Mouse (Mus musculus) neural tube, postnatal 0 days (tissue): ENCODE results near the gene Ccl2. TPM values are rescaled to one million over a fixed set of nuclear protein-coding genes. Genes with fewer than 3 reads are reported as not detected.

Experiments used
- polyA plus RNA-seq: library from polyadenylated mRNA; unstranded; fragments of >200 nt; fragmentation: Nextera tagmentation; extraction: Ambion mirVana; gene quantifications from 2 replicates; pipeline ENCODE4 v1.2.1, GENCODE M21; 2015

Ccl2 gene
- polyA plus RNA-seq = 2.2 and 2.6 TPM in 2 replicates

DNA sequence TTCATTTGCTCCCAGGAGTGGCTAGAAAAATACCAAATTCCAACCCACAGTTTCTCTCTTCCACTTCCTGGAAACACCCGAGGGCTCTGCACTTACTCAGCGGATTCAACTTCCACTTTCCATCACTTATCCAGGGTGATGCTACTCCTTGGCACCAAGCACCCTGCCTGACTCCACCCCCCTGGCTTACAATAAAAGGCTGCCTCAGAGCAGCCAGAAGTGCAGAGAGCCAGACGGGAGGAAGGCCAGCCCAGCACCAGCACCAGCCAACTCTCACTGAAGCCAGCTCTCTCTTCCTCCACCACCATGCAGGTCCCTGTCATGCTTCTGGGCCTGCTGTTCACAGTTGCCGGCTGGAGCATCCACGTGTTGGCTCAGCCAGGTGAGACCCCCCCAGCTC, at the start of gene Ccl2:
Gene Ccl2, plus strand, starts transcription at position 216 of the 400 bp plus-strand sequence.

DNA sequence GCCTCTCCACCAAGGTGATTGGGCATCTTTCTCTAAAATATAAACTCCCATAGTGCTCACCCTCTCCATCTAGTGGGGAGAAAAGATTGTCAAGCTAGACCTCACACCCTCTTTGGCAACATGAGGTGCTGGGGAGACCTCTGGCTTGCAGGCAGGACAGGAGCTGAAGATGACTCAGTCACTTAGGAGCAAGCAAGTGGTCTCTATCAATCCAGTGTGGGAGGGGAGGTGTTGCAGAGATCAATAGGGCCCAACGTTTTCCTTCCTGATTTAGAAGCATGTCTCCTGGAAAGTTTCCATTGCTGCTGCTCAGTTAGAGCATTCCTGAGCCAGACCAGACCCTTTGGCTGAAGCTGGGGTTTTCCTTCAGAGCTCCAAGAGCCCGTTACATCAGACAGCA, 3.2 kb downstream of the Ccl2 start, which contains the start of gene Gm17268:
Gene Gm17268, minus strand, starts transcription at position 28 of the 400 bp plus-strand sequence.

DNA sequence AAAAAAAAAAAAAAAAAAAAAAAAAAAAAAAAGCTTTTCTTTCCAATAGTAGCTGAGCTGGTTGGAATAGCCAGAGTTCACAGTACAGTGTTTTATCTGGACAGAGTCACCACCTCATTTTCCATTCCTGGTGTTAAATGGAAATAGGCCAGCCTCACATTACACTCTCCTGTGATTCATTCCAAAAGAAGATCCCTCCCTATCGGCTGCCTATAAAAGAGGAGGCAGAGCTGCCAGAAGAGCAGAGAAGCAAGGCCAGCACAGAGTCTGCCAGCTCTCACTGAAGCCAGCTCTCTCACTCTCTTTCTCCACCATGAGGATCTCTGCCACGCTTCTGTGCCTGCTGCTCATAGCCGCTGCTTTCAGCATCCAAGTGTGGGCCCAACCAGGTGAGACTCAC, 10.1 kb downstream of the Ccl2 start, which contains the start of gene Ccl7:
Gene Ccl7, plus strand, starts transcription at position 242 of the 400 bp plus-strand sequence.

DNA sequence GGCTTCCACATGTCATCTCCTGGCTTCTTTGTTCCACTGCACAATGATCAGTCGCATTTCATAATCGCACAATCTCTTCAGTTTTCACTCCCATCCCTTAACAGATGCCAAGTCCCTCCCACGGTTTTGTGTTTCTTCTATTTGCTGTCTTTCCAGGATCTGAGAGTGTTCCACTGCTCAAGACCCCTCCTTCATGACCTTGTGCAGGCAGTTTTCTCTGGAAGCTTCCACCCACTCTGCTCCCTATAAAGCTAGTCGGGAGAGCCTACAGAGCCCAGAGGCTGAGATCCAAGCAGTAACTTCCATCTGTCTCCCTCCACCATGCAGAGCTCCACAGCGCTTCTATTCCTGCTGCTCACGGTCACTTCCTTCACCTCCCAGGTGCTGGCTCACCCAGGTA, 22.3 kb downstream of the Ccl2 start, which contains the start of gene Ccl11:
Gene Ccl11, plus strand, starts transcription at position 178 of the 400 bp plus-strand sequence.

Other genes starting within 250 kb of the Ccl2 start
- 0.71 and 1.4 TPM in 2 replicates for gene 5530401A14Rik, start 174.9 kb upstream of the Ccl2 start, polyA plus RNA-seq
- 31.0 and 31.6 TPM in 2 replicates for gene Asic2, start 67.1 kb upstream of the Ccl2 start, polyA plus RNA-seq
- gene Gm17268, start 3.0 kb downstream of the Ccl2 start, polyA plus RNA-seq = not detected in 2 replicates
- gene Ccl7, start 10.1 kb downstream of the Ccl2 start, polyA plus RNA-seq = 2.5 and 3.0 TPM in 2 replicates
- 2.4 and 3.0 TPM in 2 replicates for gene Ccl11, start 22.3 kb downstream of the Ccl2 start, polyA plus RNA-seq
- gene Ccl12, start 66.3 kb downstream of the Ccl2 start, polyA plus RNA-seq = 5.9 and 9.2 TPM in 2 replicates
- gene Ccl8, start 79.6 kb downstream of the Ccl2 start, polyA plus RNA-seq = 0.79 TPM in 1 of 2 replicates, not detected in the other